Comparison of ENCODE assay signal across 17 mouse cellular contexts in genomic region chr15:15976788-15977187, GRCm38 (mm10).
DNase-seq lines count a peak whose midpoint lies in the region; ATAC-seq and TF ChIP-seq lines count a peak whose summit lies in the region.
"Had no signal": no experiment of that assay in that cellular context is flagged by ENCODE, and none has a peak within 500 bp of the region (broad histone marks: within the 10 kb centered on the region; RNA-seq: fewer than 3 reads in every experiment).

No protein-coding gene starts in this region.

- H3K4me3 ChIP-seq in hindbrain, embryonic 11.5 days (ENCODE audit: low read depth, low read length), result no peak overlapping the region
- H3K4me3 ChIP-seq in hindbrain, embryonic 10.5 days, result no peak overlapping the region
- H3K4me3 ChIP-seq in hindbrain, postnatal 0 days (ENCODE audit: low read length), result no peak overlapping the region
- H3K4me3 ChIP-seq: embryonic facial prominence, embryonic 13.5 days; forebrain, embryonic 15.5 days; limb, embryonic 10.5 days; liver, embryonic 13.5 days; stomach, embryonic 15.5 days had no signal

- peak; percentile 41 for DNase-seq in hindbrain, embryonic 11.5 days (ENCODE audit: low spot score)
- DNase-seq in hindbrain, embryonic 10.5 days (ENCODE audit: low spot score), result no peak
- peak; percentile 39 for DNase-seq in embryo, embryonic 10.5 days (ENCODE audit: low spot score)
- DNase-seq in hindbrain, postnatal 0 days (ENCODE audit: low spot score), result peak; percentile 62
- DNase-seq in retina, adult 2 months (ENCODE audit: low read depth, low spot score), result peak; percentile 2
- DNase-seq in lung, postnatal 25 days (ENCODE audit: low spot score), result no peak
- no peak for DNase-seq in urinary bladder, adult 2 months (ENCODE audit: low spot score)
- DNase-seq: cerebellum, adult 8-10 months; heart, adult 18-20 months; kidney, postnatal 25 days; liver, embryonic 13.5 days; lung, postnatal 10 days; thymus, postnatal 4 days had no signal

- no peaks in the 10 kb centered on the region for H3K9me3 ChIP-seq in hindbrain, embryonic 11.5 days (ENCODE audit: control insufficient read depth, low read length)
- no peaks in the 10 kb centered on the region for H3K9me3 ChIP-seq in hindbrain, embryonic 10.5 days
- no peaks in the 10 kb centered on the region for H3K9me3 ChIP-seq in hindbrain, postnatal 0 days (ENCODE audit: low read length)
- H3K9me3 ChIP-seq: embryonic facial prominence, embryonic 13.5 days; forebrain, embryonic 15.5 days; limb, embryonic 10.5 days; liver, embryonic 13.5 days; stomach, embryonic 15.5 days had no signal

- ATAC-seq in hindbrain, embryonic 11.5 days (ENCODE audit: low FRiP score), result peak; percentile 87
- no peak for ATAC-seq in hindbrain, postnatal 0 days
- ATAC-seq: forebrain, embryonic 15.5 days had no signal

- TF ChIP-seq CTCF in hindbrain, postnatal 0 days (IDR thresholded peaks at IDR 0.05; ENCODE audit: low read depth), result no peak

- H3K36me3 ChIP-seq in hindbrain, embryonic 11.5 days (ENCODE audit: control insufficient read depth, insufficient read depth, low read length), result no peaks in the 10 kb centered on the region
- no peaks in the 10 kb centered on the region for H3K36me3 ChIP-seq in hindbrain, embryonic 10.5 days
- H3K36me3 ChIP-seq in hindbrain, postnatal 0 days (ENCODE audit: insufficient read depth, low read length), result no peaks in the 10 kb centered on the region
- H3K36me3 ChIP-seq: embryonic facial prominence, embryonic 13.5 days; forebrain, embryonic 15.5 days; limb, embryonic 10.5 days; liver, embryonic 13.5 days; stomach, embryonic 15.5 days had no signal

- H3K4me1 ChIP-seq in hindbrain, embryonic 11.5 days (replicated peaks; ENCODE audit: control insufficient read depth, insufficient read depth, low read length), result no peaks in the 10 kb centered on the region
- no peaks in the 10 kb centered on the region for H3K4me1 ChIP-seq in hindbrain, embryonic 10.5 days (replicated peaks)
- H3K4me1 ChIP-seq in hindbrain, postnatal 0 days (ENCODE audit: insufficient read depth, low read length), result no peaks in the 10 kb centered on the region
- H3K4me1 ChIP-seq: embryonic facial prominence, embryonic 13.5 days; forebrain, embryonic 15.5 days; limb, embryonic 10.5 days; liver, embryonic 13.5 days; stomach, embryonic 15.5 days had no signal

- no peaks in the 10 kb centered on the region for H3K27me3 ChIP-seq in hindbrain, embryonic 11.5 days (ENCODE audit: control insufficient read depth, insufficient read depth, low read length)
- H3K27me3 ChIP-seq in hindbrain, embryonic 10.5 days (ENCODE audit: insufficient read depth, poor library complexity, severe bottlenecking), result no peaks in the 10 kb centered on the region
- no peaks in the 10 kb centered on the region for H3K27me3 ChIP-seq in hindbrain, postnatal 0 days (ENCODE audit: insufficient read depth, low read length)
- H3K27me3 ChIP-seq: embryonic facial prominence, embryonic 13.5 days; forebrain, embryonic 15.5 days; liver, embryonic 13.5 days; stomach, embryonic 15.5 days had no signal

- H3K4me2 ChIP-seq in hindbrain, embryonic 11.5 days (replicated peaks; ENCODE audit: low read depth, low read length), result no peak overlapping the region
- H3K4me2 ChIP-seq in hindbrain, postnatal 0 days (ENCODE audit: low read depth, low read length), result no peak overlapping the region
- H3K4me2 ChIP-seq: embryonic facial prominence, embryonic 13.5 days; forebrain, embryonic 15.5 days; liver, embryonic 13.5 days; stomach, embryonic 15.5 days had no signal

- no peak overlapping the region for H3K27ac ChIP-seq in hindbrain, embryonic 11.5 days (ENCODE audit: low read depth, low read length)
- H3K27ac ChIP-seq in hindbrain, embryonic 10.5 days, result no peak overlapping the region
- H3K27ac ChIP-seq in hindbrain, postnatal 0 days, result no peak overlapping the region
- H3K27ac ChIP-seq: embryonic facial prominence, embryonic 13.5 days; forebrain, embryonic 15.5 days; limb, embryonic 10.5 days; liver, embryonic 13.5 days; stomach, embryonic 15.5 days had no signal

- no peak overlapping the region for H3K9ac ChIP-seq in hindbrain, embryonic 11.5 days (ENCODE audit: low read depth, low read length)
- H3K9ac ChIP-seq in hindbrain, postnatal 0 days (replicated peaks; ENCODE audit: low read length), result no peak overlapping the region
- H3K9ac ChIP-seq: embryonic facial prominence, embryonic 13.5 days; forebrain, embryonic 15.5 days; liver, embryonic 13.5 days; stomach, embryonic 15.5 days had no signal

- WGBS in hindbrain, embryonic 11.5 days, result 71% methylated on average over 4 of the region's 4 CpGs
- WGBS in hindbrain, embryonic 10.5 days, result 79% methylated on average over 4 of the region's 4 CpGs
- WGBS in hindbrain, postnatal 0 days, result 49% methylated on average over 4 of the region's 4 CpGs

Comparison
In these comparisons a context has a peak if more than half of its experiments do, and no peak if none do; other contexts are left out.
1. DNase-seq: peak in hindbrain, embryonic 11.5 days (single experiment), embryo, embryonic 10.5 days (single experiment), hindbrain, postnatal 0 days (single experiment) and retina, adult 2 months (single experiment); none in hindbrain, embryonic 10.5 days (single experiment), lung, postnatal 25 days (single experiment) and urinary bladder, adult 2 months (single experiment).